Mouse (Mus musculus) central nervous system, embryonic 11.5 days (tissue): ENCODE data around the gene Olfr376. TPM values are rescaled to one million over a fixed set of nuclear protein-coding genes. Genes with fewer than 3 reads are reported as not detected.

Experiments
- polyA plus RNA-seq: library from polyadenylated mRNA; depleted of rRNA; stranded (reverse); fragments of >200 nt; gene quantifications from 2 replicates; pipeline ENCODE4 v1.2.3, GENCODE M21; 2012; rRNA removed

Gene Olfr376
- polyA plus RNA-seq: not detected in 2 replicates

DNA sequence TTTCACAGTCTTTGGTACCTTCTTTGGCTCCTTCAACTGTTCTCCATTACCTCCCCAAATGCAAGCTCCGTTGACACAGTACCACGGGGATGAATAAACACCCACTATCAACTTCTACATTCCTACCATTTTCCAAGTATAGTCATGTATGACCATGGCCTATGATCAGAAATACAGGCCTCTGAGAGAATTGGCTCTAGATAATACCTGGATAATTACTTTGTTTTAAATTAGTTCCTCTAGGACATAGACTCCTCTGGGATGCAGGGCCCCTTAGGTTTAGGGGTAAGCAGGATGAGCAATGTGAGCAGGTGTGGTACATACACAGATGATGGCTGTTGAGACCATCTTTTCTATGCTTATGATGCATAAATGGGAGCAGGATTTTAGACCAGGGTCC is at the start of gene Olfr376:
Gene Olfr376, plus strand, starts transcription at position 301 of the 400 bp plus-strand sequence.

DNA sequence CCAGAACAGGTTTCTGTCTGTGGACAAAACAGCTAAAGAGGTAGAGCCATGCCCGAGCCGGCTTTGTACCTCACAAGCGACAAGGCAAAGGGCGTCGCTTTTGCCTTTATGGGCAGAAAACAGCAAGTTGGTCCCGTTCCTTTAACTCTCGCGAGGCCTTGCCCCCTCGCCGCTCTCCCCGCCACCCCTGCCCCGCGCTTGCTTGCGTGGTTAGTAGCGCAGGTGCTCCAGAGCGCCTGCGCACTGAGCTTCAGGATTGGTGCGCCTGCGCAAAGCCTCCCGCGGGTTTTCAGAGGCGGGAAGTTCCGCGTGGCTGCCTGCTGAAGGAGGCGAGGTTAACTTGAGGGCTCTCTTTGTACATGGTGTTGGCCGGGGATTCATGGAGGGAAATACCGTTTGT is 41.6 kb upstream of the Olfr376 start, which contains the start of the genes Aspa, Gm49340 and Spata22:
Gene Aspa, minus strand, starts transcription at position 155 of the 400 bp plus-strand sequence.
Gene Gm49340, plus strand, starts transcription at position 300 of the 400 bp plus-strand sequence.
Gene Spata22, plus strand, starts transcription at position 300 of the 400 bp plus-strand sequence.

DNA sequence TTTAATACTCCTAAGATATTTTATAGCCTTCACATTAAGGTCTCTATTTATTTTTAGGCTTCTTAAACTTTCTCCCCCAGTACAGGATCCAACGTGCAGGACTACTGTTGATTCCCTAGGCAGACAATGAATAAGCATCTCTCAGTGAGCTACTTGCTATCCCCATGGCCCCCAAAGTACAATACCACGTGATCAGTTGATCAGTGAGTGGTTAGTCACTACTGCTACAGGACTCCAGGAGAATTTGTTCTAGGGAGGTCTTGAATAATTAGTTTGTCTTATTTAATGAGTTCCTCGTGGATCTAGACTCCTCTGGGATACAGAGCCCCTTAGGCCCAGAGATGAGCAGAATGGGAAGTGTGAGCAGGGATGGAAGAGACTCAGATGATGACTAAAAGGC is 20.6 kb upstream of the Olfr376 start, which contains the start of gene Olfr20:
Gene Olfr20, plus strand, starts transcription at position 301 of the 400 bp plus-strand sequence.

DNA sequence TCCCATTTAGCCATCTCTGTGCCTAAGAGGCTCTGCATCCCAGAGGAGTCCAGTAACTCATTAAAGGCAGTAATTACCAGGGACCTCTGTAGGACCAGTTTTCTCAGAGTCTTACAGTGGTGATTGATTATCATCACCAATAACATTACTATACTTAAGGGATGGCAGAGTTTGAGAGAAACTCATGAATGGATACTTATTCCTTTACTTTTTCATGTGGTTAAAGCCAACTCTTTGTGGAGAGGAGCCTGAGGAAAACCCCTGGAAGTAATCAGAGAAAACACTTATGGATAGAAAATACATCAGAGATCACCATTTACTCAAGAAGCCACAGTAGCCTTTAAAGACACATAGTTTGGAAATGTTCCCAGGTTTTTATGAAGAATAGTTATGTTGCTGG is 28.5 kb downstream of the Olfr376 start, which contains the start of gene Olfr1:
Gene Olfr1, minus strand, starts transcription at position 101 of the 400 bp plus-strand sequence.

Other genes starting within 250 kb of the Olfr376 start
- 7.2 and 8.3 TPM in 2 replicates for gene Haspin, start 233.0 kb upstream of the Olfr376 start, polyA plus RNA-seq
- 0.28 and 0.30 TPM in 2 replicates for gene P2rx5, start 210.8 kb upstream of the Olfr376 start, polyA plus RNA-seq
- 54.9 and 65.4 TPM in 2 replicates for gene Emc6, start 194.2 kb upstream of the Olfr376 start, polyA plus RNA-seq
- 36.6 and 91.2 TPM in 2 replicates for gene Tax1bp3, start 194.2 kb upstream of the Olfr376 start, polyA plus RNA-seq
- 12.3 and 21.2 TPM in 2 replicates for gene Ctns, start 172.2 kb upstream of the Olfr376 start, polyA plus RNA-seq
- gene Shpk, start 171.8 kb upstream of the Olfr376 start, polyA plus RNA-seq: 0.91 and 1.5 TPM in 2 replicates
- 0.04 and 0.05 TPM in 2 replicates for gene Trpv1, start 137.0 kb upstream of the Olfr376 start, polyA plus RNA-seq
- 0.01 and 0.06 TPM in 2 replicates for gene Trpv3, start 103.9 kb upstream of the Olfr376 start, polyA plus RNA-seq
- gene Aspa, start 41.6 kb upstream of the Olfr376 start, polyA plus RNA-seq: 0.25 and 0.46 TPM in 2 replicates
- not detected in 2 replicates for gene Gm49340, start 41.5 kb upstream of the Olfr376 start, polyA plus RNA-seq
- 0.13 TPM in 1 of 2 replicates, not detected in the other for gene Spata22, start 41.5 kb upstream of the Olfr376 start, polyA plus RNA-seq
- not detected in 2 replicates for gene Olfr20, start 20.5 kb upstream of the Olfr376 start, polyA plus RNA-seq
- gene Olfr1, start 28.4 kb downstream of the Olfr376 start, polyA plus RNA-seq: not detected in 2 replicates
- not detected in 2 replicates for gene Olfr378, start 57.2 kb downstream of the Olfr376 start, polyA plus RNA-seq
- not detected in 2 replicates for gene Olfr380, start 86.3 kb downstream of the Olfr376 start, polyA plus RNA-seq
- not detected in 2 replicates for gene Olfr381, start 120.4 kb downstream of the Olfr376 start, polyA plus RNA-seq
- not detected in 2 replicates for gene Olfr382, start 146.0 kb downstream of the Olfr376 start, polyA plus RNA-seq
- not detected in 2 replicates for gene Olfr385, start 221.8 kb downstream of the Olfr376 start, polyA plus RNA-seq
- gene Olfr384, start 227.3 kb downstream of the Olfr376 start, polyA plus RNA-seq: not detected in 2 replicates